Mouse (Mus musculus) hindbrain, embryonic 16.5 days (tissue): ENCODE measurements around the gene Cfap43. TPM values are rescaled to one million over a fixed set of nuclear protein-coding genes. Genes with fewer than 3 reads are reported as not detected.

ENCODE experiments used
- ATAC-seq: fragments of 200-750 bp; cut with Nextera tagmentation; 2 replicates; pipeline ENCODE4 v1.8.0; 2017; ENCODE audit warnings: moderate TSS enrichment, moderate library complexity
- H3K27ac ChIP-seq: fragments of 300-500 bp; sonication (generic); 2 replicates; pipeline ENCODE4 v1.5.1; 2014; ENCODE audit warnings: low read depth, mild to moderate bottlenecking, control low read depth, low read length, moderate library complexity
- H3K27me3 ChIP-seq: fragments of 300-500 bp; sonication (generic); replicated peaks from 2 replicates; pipeline ENCODE4 v1.6.1; 2014; ENCODE audit warnings: low read length; ENCODE audit not compliant: control insufficient read depth, insufficient read depth
- H3K36me3 ChIP-seq: fragments of 300-500 bp; sonication (generic); 2 replicates; pipeline ENCODE4 v1.6.1; 2014; ENCODE audit warnings: mild to moderate bottlenecking, low read length, moderate library complexity, mixed read lengths; ENCODE audit not compliant: control insufficient read depth, insufficient read depth
- H3K4me1 ChIP-seq: fragments of 300-500 bp; sonication (generic); 2 replicates; pipeline ENCODE4 v1.6.1; 2014; ENCODE audit warnings: low read depth, low read length; ENCODE audit not compliant: control insufficient read depth, insufficient read depth
- H3K4me2 ChIP-seq: fragments of 300-500 bp; sonication (generic); 2 replicates; pipeline ENCODE4 v1.6.1; 2014; ENCODE audit warnings: mild to moderate bottlenecking, low read length, control low read depth, moderate library complexity
- H3K4me3 ChIP-seq: fragments of 300-500 bp; sonication (generic); 2 replicates; pipeline ENCODE4 v1.5.1; 2014; ENCODE audit warnings: mild to moderate bottlenecking, low read length, control low read depth, moderate library complexity
- H3K9ac ChIP-seq: fragments of 300-500 bp; sonication (generic); 2 replicates; pipeline ENCODE4 v1.6.1; 2014; ENCODE audit warnings: low read depth, mild to moderate bottlenecking, control low read depth, low read length, moderate library complexity
- H3K9me3 ChIP-seq: fragments of 300-500 bp; sonication (generic); 2 replicates; pipeline ENCODE4 v1.6.1; 2014; ENCODE audit warnings: mild to moderate bottlenecking, low read length, moderate library complexity; ENCODE audit not compliant: control insufficient read depth
- WGBS: fragments of 180-500 bp; shearing (Covaris S2); extraction: QIAGEN DNeasy Blood & Tissue Kit; methylation state at CpG from one replicate; pipeline ENCODE4 v1.1.7; 2014; 5-methylcytosine and 5-hydroxymethylcytosine counted together
- polyA plus RNA-seq: library from polyadenylated mRNA; unstranded; fragments of >200 nt; fragmentation: Nextera tagmentation; extraction: Ambion mirVana; gene quantifications from 2 replicates; pipeline ENCODE4 v1.2.1, GENCODE M21; 2015

Gene Cfap43
- polyA plus RNA-seq, 1 experiment from 2014 or later = 3.0 TPM

DNA sequence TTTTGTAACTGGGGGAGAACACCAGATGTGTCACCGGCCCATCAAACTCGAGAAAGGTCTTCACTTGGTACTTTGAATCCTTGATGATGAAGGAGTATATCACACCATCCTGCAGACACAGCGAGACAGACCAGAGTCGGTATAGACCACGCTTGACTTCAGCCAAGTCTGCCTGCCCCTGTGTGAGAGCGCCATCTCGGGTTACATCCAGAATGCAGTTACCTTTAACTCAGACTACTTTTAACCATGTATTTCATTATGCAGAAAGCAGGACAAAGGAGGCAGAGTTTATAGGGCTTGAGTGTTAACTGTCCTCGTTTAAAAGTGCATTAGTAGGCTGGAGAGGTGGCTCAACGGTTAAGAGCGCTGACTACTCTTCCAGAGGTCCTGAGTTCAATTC, 107.0 kb downstream of the Cfap43 start:
- H3K27me3 ChIP-seq = no peaks in the 10 kb centered on the region
- H3K36me3 ChIP-seq = no peaks in the 10 kb centered on the region
- no peak overlapping the region for H3K27ac ChIP-seq
- no peak overlapping the region for H3K4me2 ChIP-seq
- no peaks in the 10 kb centered on the region for H3K9me3 ChIP-seq
- WGBS = 78% methylated on average over 10 of the region's 10 CpGs
- no peak overlapping the region for H3K9ac ChIP-seq
- no peak for ATAC-seq
- H3K4me3 ChIP-seq = no peak overlapping the region
- H3K4me1 ChIP-seq = no peaks in the 10 kb centered on the region

DNA sequence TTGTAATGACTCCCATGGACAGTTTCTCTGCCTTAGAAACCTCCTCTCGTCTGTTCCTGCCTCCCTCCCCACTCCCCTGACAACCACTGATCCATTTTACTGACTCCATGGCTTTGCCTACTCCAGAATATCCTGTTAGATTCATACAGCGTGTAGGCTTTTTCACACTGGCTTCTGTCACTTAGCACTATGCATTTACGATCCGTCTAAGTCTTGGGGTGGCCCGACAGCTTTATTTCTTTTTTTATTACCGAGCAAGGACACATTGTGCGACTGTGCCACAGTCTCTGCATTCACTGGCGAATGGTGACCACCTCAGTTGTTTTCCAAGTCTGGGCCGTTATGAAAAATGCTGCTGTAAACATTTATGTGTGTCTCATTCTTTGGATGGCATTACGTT, 120.5 kb downstream of the Cfap43 start:
- no peaks in the 10 kb centered on the region for H3K27me3 ChIP-seq
- no peaks in the 10 kb centered on the region for H3K9me3 ChIP-seq
- H3K36me3 ChIP-seq = no peaks in the 10 kb centered on the region
- WGBS = 68% methylated on average over 10 of the region's 10 CpGs
- H3K27ac ChIP-seq = no peak overlapping the region
- no peak for ATAC-seq
- H3K4me2 ChIP-seq = no peak overlapping the region
- no peak overlapping the region for H3K4me3 ChIP-seq
- no peaks in the 10 kb centered on the region for H3K4me1 ChIP-seq
- no peak overlapping the region for H3K9ac ChIP-seq

DNA sequence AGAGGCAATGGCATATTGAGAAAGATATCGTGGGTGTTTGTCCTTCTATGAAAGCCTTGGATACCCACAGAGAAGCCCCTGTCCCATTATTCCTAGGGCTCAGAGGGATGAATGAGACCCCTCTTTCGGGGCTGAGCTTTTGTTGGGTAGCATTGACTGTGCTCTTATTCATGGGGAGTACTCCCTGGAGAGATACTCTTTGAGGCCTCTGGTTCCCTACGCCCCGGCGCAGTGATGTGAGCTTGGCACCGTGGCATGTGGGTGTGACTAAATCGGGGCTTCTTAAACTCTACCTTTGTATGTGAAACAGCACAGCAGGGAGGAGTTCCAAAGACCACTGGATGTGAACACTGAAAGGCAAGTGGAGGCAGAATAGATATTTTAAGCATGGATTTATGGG, 122.4 kb downstream of the Cfap43 start:
- Histone ChIP-seq H3K4me2 (no peak overlapping the region), H3K9ac (no peak overlapping the region), H3K36me3 (no peaks in the 10 kb centered on the region), H3K9me3 (no peaks in the 10 kb centered on the region), H3K27me3 (no peaks in the 10 kb centered on the region), H3K4me1 (no peaks in the 10 kb centered on the region), H3K4me3 (no peak overlapping the region), H3K27ac (no peak overlapping the region)
- no peak for ATAC-seq
- WGBS = 20% methylated on average over 7 of the region's 7 CpGs

- H3K4me2 ChIP-seq = no peak overlapping the region
- no peaks in the 10 kb centered on the region for H3K27me3 ChIP-seq
- no peak overlapping the region for H3K4me3 ChIP-seq
- H3K9ac ChIP-seq = no peak overlapping the region
- WGBS = 34% methylated on average over 15 of the region's 15 CpGs
- H3K27ac ChIP-seq = no peak overlapping the region
- H3K9me3 ChIP-seq = no peaks in the 10 kb centered on the region
- no peak for ATAC-seq
- H3K4me1 ChIP-seq = no peaks in the 10 kb centered on the region
- H3K36me3 ChIP-seq = no peaks in the 10 kb centered on the region
Observed at GRCm38 (mm10) chr19:47795009-47795728, 123.9 kb downstream of the Cfap43 start.

DNA sequence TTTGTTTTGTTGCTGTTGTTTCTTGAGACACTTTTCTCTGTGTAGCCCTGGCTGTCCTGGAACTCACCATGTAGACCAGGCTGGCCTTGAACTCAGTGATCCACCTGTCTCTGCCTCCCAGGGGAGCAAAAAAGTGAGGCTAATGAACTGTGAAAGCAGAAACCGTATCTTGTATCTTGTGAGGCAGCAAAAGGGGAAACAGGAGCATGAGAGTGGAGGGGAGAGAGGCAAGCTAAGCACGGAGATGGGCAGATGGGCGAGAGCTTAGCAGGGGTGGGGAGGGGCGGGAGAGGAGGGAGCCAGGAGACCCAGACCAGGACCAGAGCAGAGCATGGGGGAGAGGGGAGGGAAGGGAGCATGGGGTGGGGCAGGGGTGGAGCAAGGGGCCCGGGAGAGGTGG, 124.8 kb downstream of the Cfap43 start:
- ATAC-seq = no peak

GRCm38 (mm10) chr19:47790316-47791020, 128.6 kb downstream of the Cfap43 start:
- Histone ChIP-seq H3K9me3 (no peaks in the 10 kb centered on the region), H3K4me1 (no peaks in the 10 kb centered on the region), H3K4me2 (no peak overlapping the region), H3K36me3 (no peaks in the 10 kb centered on the region), H3K27me3 (no peaks in the 10 kb centered on the region), H3K27ac (no peak overlapping the region), H3K9ac (no peak overlapping the region), H3K4me3 (no peak overlapping the region)
- ATAC-seq = no peak
- 95% methylated on average over 11 of the region's 11 CpGs for WGBS

More for the DNA sequence above, 124.8 kb downstream of the Cfap43 start:
- no peak overlapping the region for H3K4me2 ChIP-seq
- no peak overlapping the region for H3K27ac ChIP-seq
- H3K4me3 ChIP-seq = no peak overlapping the region
- no peaks in the 10 kb centered on the region for H3K27me3 ChIP-seq
- H3K9ac ChIP-seq = no peak overlapping the region
- H3K4me1 ChIP-seq = no peaks in the 10 kb centered on the region
- WGBS = 25% methylated on average over 5 of the region's 5 CpGs
- H3K9me3 ChIP-seq = no peaks in the 10 kb centered on the region
- H3K36me3 ChIP-seq = no peaks in the 10 kb centered on the region

GRCm38 (mm10) chr19:47783898-47784297, 135.2 kb downstream of the Cfap43 start:
- Histone ChIP-seq H3K4me3 (no peak overlapping the region), H3K9me3 (no peaks in the 10 kb centered on the region), H3K36me3 (no peaks in the 10 kb centered on the region), H3K4me1 (no peaks in the 10 kb centered on the region), H3K4me2 (no peak overlapping the region), H3K27ac (no peak overlapping the region), H3K9ac (no peak overlapping the region), H3K27me3 (no peaks in the 10 kb centered on the region)
- ATAC-seq = no peak
- 92% methylated on average over 6 of the region's 6 CpGs for WGBS

DNA sequence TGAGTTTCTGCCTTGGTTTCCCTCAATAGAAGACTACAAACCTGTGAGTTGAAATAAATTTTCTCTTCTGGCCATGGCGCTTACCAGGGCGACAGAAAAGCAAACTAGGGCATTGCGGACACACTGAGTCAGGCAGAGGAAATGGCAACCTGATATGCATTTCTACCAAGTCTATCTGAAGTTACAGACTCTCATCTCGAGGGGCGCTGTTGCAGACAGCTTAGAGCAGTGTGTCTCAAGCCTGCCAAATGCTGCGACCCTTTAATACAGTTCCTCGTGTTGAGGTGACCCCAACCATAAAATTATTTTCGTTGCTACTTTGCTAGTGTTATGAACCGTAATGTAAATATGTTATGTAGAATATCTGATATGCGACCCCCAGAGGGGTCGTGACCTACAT, 138.1 kb downstream of the Cfap43 start:
- H3K4me1 ChIP-seq = no peaks in the 10 kb centered on the region
- H3K27me3 ChIP-seq = no peaks in the 10 kb centered on the region
- H3K9ac ChIP-seq = no peak overlapping the region
- H3K27ac ChIP-seq = no peak overlapping the region
- H3K4me2 ChIP-seq = no peak overlapping the region
- WGBS = 78% methylated on average over 11 of the region's 11 CpGs
- no peak for ATAC-seq
- H3K9me3 ChIP-seq = no peaks in the 10 kb centered on the region
- H3K4me3 ChIP-seq = no peak overlapping the region
- H3K36me3 ChIP-seq = no peaks in the 10 kb centered on the region

DNA sequence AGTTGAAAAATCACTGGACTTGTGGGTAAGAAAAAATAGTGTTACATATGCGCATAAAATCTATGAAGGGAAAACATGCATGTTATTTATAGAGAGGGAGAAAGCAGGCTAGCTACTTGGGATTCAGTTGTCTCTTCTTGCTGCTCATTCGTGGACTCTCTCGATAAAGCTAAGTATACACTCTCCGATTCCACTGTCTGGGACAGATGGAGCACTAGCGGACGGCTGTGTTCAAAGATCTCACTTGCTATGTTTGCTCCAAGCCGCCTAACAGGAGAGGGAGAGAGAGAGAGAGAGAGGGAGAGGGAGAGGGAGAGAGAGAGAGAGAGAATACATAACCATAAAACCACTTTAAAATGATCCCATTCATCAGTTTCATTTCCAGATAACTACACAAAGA, 138.9 kb downstream of the Cfap43 start:
- H3K9ac ChIP-seq = no peak overlapping the region
- no peaks in the 10 kb centered on the region for H3K27me3 ChIP-seq
- H3K4me1 ChIP-seq = no peaks in the 10 kb centered on the region
- no peak overlapping the region for H3K4me3 ChIP-seq
- H3K27ac ChIP-seq = no peak overlapping the region
- no peak for ATAC-seq
- no peaks in the 10 kb centered on the region for H3K36me3 ChIP-seq
- H3K9me3 ChIP-seq = no peaks in the 10 kb centered on the region
- H3K4me2 ChIP-seq = no peak overlapping the region
- 88% methylated on average over 7 of the region's 7 CpGs for whole genome bisulfite sequencing
